In genomic region chr11:76623206-76623961, GRCm38 (mm10) we compare ENCODE assay signal across 8 mouse cellular contexts. TPM values are rescaled to one million over a fixed set of nuclear protein-coding genes. Genes with fewer than 3 reads are reported as not detected.
DNase-seq lines count a peak whose midpoint lies in the region; ATAC-seq and TF ChIP-seq lines count a peak whose summit lies in the region.
"Had no signal": no experiment of that assay in that cellular context is flagged by ENCODE, and none has a peak within 500 bp of the region (broad histone marks: within the 10 kb centered on the region; RNA-seq: fewer than 3 reads in every experiment).

No protein-coding gene starts in this region.

- no peaks in the 10 kb centered on the region for H3K36me3 ChIP-seq in hindbrain, embryonic 14.5 days (replicated peaks; ENCODE audit: control insufficient read depth, insufficient read depth)

- no peak for DNase-seq in Patski (ENCODE audit: low read depth, low spot score)
- DNase-seq in adrenal gland, postnatal 4 days (ENCODE audit: low spot score in 2 of 2), result peak; percentile 40 to 43
- peak; percentile 69 for DNase-seq in gastrocnemius, adult 2 months
- peak; percentile 68 for DNase-seq in hindbrain, embryonic 14.5 days (ENCODE audit: low spot score)
- peak; percentile 86 for DNase-seq in left cerebral cortex, postnatal 4 days
- DNase-seq in spleen, postnatal 4 days (ENCODE audit: low spot score in 2 of 2), result peak; percentile 34 to 66

- H3K9me3 ChIP-seq in hindbrain, embryonic 14.5 days (ENCODE audit: control insufficient read depth, low read length), result no peaks in the 10 kb centered on the region

- intact Hi-C loops in gastrocnemius, adult 2 months (cut with DNase I), result no loop called here
- intact Hi-C loops in left cerebral cortex, postnatal 4 days (cut with DNase I), result no loop called here

- H3K4me3 ChIP-seq in gastrocnemius, adult 2 months, result peak overlapping the region; percentile 78
- peak overlapping the region; percentile 62 for H3K4me3 ChIP-seq in hindbrain, embryonic 14.5 days (replicated peaks; ENCODE audit: low read length)

- H3K27ac ChIP-seq in gastrocnemius, adult 2 months, result peak overlapping the region; percentile 16
- no peak overlapping the region for H3K27ac ChIP-seq in hindbrain, embryonic 14.5 days

- ATAC-seq in Patski, result peak; percentile 63
- ATAC-seq in hindbrain, embryonic 14.5 days (ENCODE audit: low FRiP score), result peak; percentile 80
- peak; percentile 58 for ATAC-seq in megakaryocyte progenitor cell, adult 5-6 weeks (replicated peaks; ENCODE audit: poor library complexity)

- H3K4me1 ChIP-seq in hindbrain, embryonic 14.5 days (replicated peaks; ENCODE audit: control insufficient read depth, insufficient read depth, low read length), result peaks cover 23% of the 10 kb centered on the region

- POLR2A ChIA-PET in Patski (lab: Charles Lee), result interaction anchor here (0.6 to 1.7 kb wide), 7 partner anchors 9 to 1468 kb away, joined by 3 to 9 read pairs (median 3); no protein-coding TSS in a partner anchor

- H3K9ac ChIP-seq in hindbrain, embryonic 14.5 days, result peak overlapping the region; percentile 57

- CTCF ChIA-PET in Patski (lab: Charles Lee), result interaction anchor here (0.7 to 2.2 kb wide), 9 partner anchors 9 to 94 kb away, joined by 3 to 7 read pairs (median 4); no protein-coding TSS in a partner anchor

- H3K4me2 ChIP-seq in hindbrain, embryonic 14.5 days (replicated peaks), result peak overlapping the region; percentile 99

- no peak for TF ChIP-seq CTCF in Patski (IDR thresholded peaks at IDR 0.05)
- TF ChIP-seq CTCF in gastrocnemius, adult 2 months (IDR thresholded peaks at IDR 0.05), result no peak

- 1% methylated on average over 61 of the region's 72 CpGs for WGBS in hindbrain, embryonic 14.5 days

- in situ Hi-C loops in Patski (cut with MboI; ENCODE audit: low pct_unique_long_range_greater_than_20kb), result loop anchor here (5.0 kb wide), 1 partner anchor 36 kb away; no protein-coding TSS in a partner anchor

- no peaks in the 10 kb centered on the region for H3K27me3 ChIP-seq in Patski
- H3K27me3 ChIP-seq in hindbrain, embryonic 14.5 days (ENCODE audit: control insufficient read depth, insufficient read depth, low read length), result peaks cover 9% of the 10 kb centered on the region; the same call in 1 of the 2 replicates

RNA-seq across cellular contexts. Expression of gene Abr, which starts 1.3 kb away (rescaled TPM):
- polyA plus RNA-seq in Patski (2021), result 136 TPM
- 10 to 100 TPM; 64.2 to 68.9 TPM for total RNA-seq in adrenal gland, postnatal 4 days (2021)
- 10 to 100 TPM; 10.2 to 19.2 TPM for total RNA-seq in gastrocnemius, adult 2 months (2021)
- 115 and 123 TPM in 2 replicates for polyA plus RNA-seq in hindbrain, embryonic 14.5 days (2014; fragmentation: Nextera tagmentation; extraction: Ambion mirVana)
- total RNA-seq in left cerebral cortex, postnatal 4 days (2021), result 100 to 1,000 TPM; 267 to 280 TPM
- total RNA-seq in megakaryocyte progenitor cell, adult 5-6 weeks (2015), result 25.2 and 32.5 TPM in 2 replicates
- 45.9 and 49.7 TPM in 2 replicates for total RNA-seq in megakaryocyte progenitor cell, adult 5-6 weeks (2017)

RNA-seq across cellular contexts. Expression of gene Bhlha9, which starts 48.9 kb away (rescaled TPM):
- 0.15 TPM for polyA plus RNA-seq in Patski (2021)
- total RNA-seq in adrenal gland, postnatal 4 days (2021), result not detected
- not detected for total RNA-seq in gastrocnemius, adult 2 months (2021)
- 0.91 and 1.1 TPM in 2 replicates for polyA plus RNA-seq in hindbrain, embryonic 14.5 days (2014; fragmentation: Nextera tagmentation; extraction: Ambion mirVana)
- total RNA-seq in left cerebral cortex, postnatal 4 days (2021), result 1 to 10 TPM; 2.5 to 3.3 TPM
- total RNA-seq in megakaryocyte progenitor cell, adult 5-6 weeks (2015), result not detected in 2 replicates
- total RNA-seq in megakaryocyte progenitor cell, adult 5-6 weeks (2017), result not detected in 2 replicates
- polyA plus RNA-seq: gonadal fat pad, adult 2 months had no signal

RNA-seq across cellular contexts. Expression of gene Trarg1, which starts 56.2 kb away (rescaled TPM):
- 0.05 TPM for polyA plus RNA-seq in Patski (2021)
- 10 to 100 TPM; 16.4 to 27.0 TPM for total RNA-seq in adrenal gland, postnatal 4 days (2021)
- total RNA-seq in gastrocnemius, adult 2 months (2021), result under 1 TPM; 0.77 to 0.84 TPM
- polyA plus RNA-seq in hindbrain, embryonic 14.5 days (2014; fragmentation: Nextera tagmentation; extraction: Ambion mirVana), result 0.35 and 0.73 TPM in 2 replicates
- under 1 TPM; 0.30 to 0.68 TPM for total RNA-seq in left cerebral cortex, postnatal 4 days (2021)
- not detected in 2 replicates for total RNA-seq in megakaryocyte progenitor cell, adult 5-6 weeks (2015)
- not detected in 2 replicates for total RNA-seq in megakaryocyte progenitor cell, adult 5-6 weeks (2017)

Comparison
In these comparisons a context has a peak if more than half of its experiments do, and no peak if none do; other contexts are left out.
1. RNA of gene Trarg1, which starts 56.2 kb away (total RNA-seq): 16.4 to 27.0 TPM in adrenal gland, postnatal 4 days; 0.77 to 0.84 TPM in gastrocnemius, adult 2 months, 0.30 to 0.68 TPM in left cerebral cortex, postnatal 4 days and not detected in megakaryocyte progenitor cell, adult 5-6 weeks; every median in the first group is over 4 times any median in the second.
2. Peak in every context shown above with its lines, with median percentiles within 50 percentile points of each other: ATAC-seq.